Mouse (Mus musculus) G1E (cell line): ENCODE results near the gene Trim63. TPM values are rescaled to one million over a fixed set of nuclear protein-coding genes. Genes with fewer than 3 reads are reported as not detected.
A peak's percentile ranks its signal among the peaks of the same experiment; 100 is the strongest.

Experiments used
- ATAC-seq: 2 replicates; pipeline ENCODE4 v1.8.0; 2016; ENCODE audit warnings: mild to moderate bottlenecking; ENCODE audit not compliant: insufficient number of reproducible peaks, poor library complexity, low FRiP score, severe bottlenecking; ENCODE audit errors: extremely low read depth
- DNase-seq: peaks from one replicate; pipeline ENCODE4 v3.0.0; 2012; ENCODE audit warnings: low spot score
- H3K27me3 ChIP-seq: 2 replicates; pipeline ENCODE4 v1.6.1; 2012; ENCODE audit warnings: mild to moderate bottlenecking, low read length, inconsistent platforms; ENCODE audit not compliant: insufficient read depth
- H3K36me3 ChIP-seq: replicated peaks from 2 replicates; pipeline ENCODE3; 2012; ENCODE audit warnings: mild to moderate bottlenecking, inconsistent platforms
- H3K4me1 ChIP-seq: 2 replicates; pipeline ENCODE4 v1.6.1; 2012; ENCODE audit warnings: low read depth, low read length, inconsistent platforms, mixed read lengths; ENCODE audit not compliant: insufficient read depth
- H3K4me3 ChIP-seq: 2 replicates; pipeline ENCODE4 v1.5.1; 2012; ENCODE audit warnings: low read depth, mild to moderate bottlenecking, inconsistent platforms, low read length, moderate library complexity, mixed read lengths
- H3K9me3 ChIP-seq: replicated peaks from 2 replicates; pipeline ENCODE4 v1.6.1; 2012; ENCODE audit warnings: inconsistent platforms
- CTCF ChIP-seq: IDR thresholded peaks from 2 replicates; pipeline ENCODE4 v1.5.1; 2012; ENCODE audit warnings: low read depth, low read length, inconsistent platforms, mixed read lengths
- GATA1 ChIP-seq: IDR thresholded peaks from 2 replicates; pipeline ENCODE4 v1.6.1; 2012; ENCODE audit warnings: borderline replicate concordance, low read length, inconsistent platforms, mixed read lengths
- GATA2 ChIP-seq: IDR thresholded peaks from 2 replicates; pipeline ENCODE4 v1.6.1; 2012; ENCODE audit warnings: low read depth, low read length, inconsistent platforms, borderline replicate concordance
- POLR2AphosphoS5 ChIP-seq: IDR thresholded peaks from 2 replicates; pipeline ENCODE4 v1.6.1; 2012; ENCODE audit warnings: low read depth, low read length, inconsistent platforms; ENCODE audit not compliant: insufficient replicate concordance
- TAL1 ChIP-seq: conservative IDR thresholded peaks from 2 replicates; pipeline ENCODE4 v1.6.1; 2012; ENCODE audit warnings: low read depth, low read length, inconsistent platforms, mixed read lengths
- polyA plus RNA-seq: library from polyadenylated mRNA; stranded (reverse); fragments of >175 nt; gene quantifications from 2 replicates; pipeline ENCODE4 v1.2.3, GENCODE M21; 2012
- total RNA-seq, 2 experiments: library from RNA; stranded (forward) in 1 of 2; stranded (reverse) in 1 of 2; fragments of 200-1000 nt in 1 of 2; fragments of >200 nt in 1 of 2; fragmentation: Nextera tagmentation in 1 of 2; gene quantifications; 2 replicates each; pipeline ENCODE4 v1.2.3; 2014 to 2017

Gene Trim63
- total and polyA plus RNA-seq, 3 experiments = not detected

DNA sequence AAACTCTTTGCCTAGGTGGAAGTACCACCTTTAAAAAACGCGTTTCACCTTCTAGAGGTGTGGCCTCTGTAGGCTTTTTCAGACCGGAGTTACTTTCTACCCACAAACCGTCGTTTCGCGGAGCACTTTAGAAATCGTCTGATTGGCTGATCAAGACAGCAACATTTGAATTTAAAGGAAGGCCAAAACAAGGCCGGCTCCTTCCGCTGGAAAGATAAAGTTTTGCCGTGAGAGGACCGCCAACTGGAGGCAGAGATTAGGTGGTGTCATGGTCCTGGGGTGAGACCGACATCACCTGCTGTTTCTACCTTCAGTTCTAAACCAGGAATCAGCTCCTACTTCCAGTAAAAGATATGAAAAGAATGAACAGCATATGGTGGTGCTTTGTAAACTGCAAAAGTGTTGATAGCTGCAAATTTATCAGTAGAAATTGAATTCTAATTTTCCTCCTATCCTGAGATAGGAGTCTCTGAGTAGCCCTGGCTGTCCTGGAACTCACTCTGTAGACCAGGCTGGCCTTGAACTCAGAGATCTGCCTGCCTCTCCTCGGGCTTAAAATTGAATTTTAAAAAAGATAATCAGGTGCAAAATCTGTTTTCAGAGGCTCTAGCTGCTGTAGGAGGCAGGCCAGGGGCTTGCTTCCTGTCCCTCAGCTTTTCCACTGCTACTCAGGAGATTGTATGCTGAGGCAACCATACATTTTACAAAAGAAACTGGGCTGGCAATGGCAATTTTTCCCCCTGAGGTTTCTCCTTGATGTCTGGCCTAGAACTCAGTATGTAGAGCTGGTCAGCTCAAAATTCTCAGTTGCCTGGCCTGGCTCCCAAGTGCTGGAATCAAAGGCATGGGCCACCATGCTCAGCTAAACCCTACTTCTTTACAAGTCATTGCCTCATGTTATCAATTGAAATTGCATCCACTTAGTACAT, 41.2 kb upstream of the Trim63 start:
- DNase-seq = peak; percentile 43
- TF ChIP-seq POLR2AphosphoS5 (no peak), GATA2 (no peak), TAL1 (peak; percentile 51)
- H3K4me1 ChIP-seq = peaks cover 24% of the 10 kb centered on the region
- peak; percentile 78 for ATAC-seq
- H3K36me3 ChIP-seq = peaks cover 36% of the 10 kb centered on the region
- peak overlapping the region; percentile 54; the same call in 1 of the 2 replicates for H3K4me3 ChIP-seq
- H3K9me3 ChIP-seq = no peaks in the 10 kb centered on the region
- no peaks in the 10 kb centered on the region for H3K27me3 ChIP-seq

DNA sequence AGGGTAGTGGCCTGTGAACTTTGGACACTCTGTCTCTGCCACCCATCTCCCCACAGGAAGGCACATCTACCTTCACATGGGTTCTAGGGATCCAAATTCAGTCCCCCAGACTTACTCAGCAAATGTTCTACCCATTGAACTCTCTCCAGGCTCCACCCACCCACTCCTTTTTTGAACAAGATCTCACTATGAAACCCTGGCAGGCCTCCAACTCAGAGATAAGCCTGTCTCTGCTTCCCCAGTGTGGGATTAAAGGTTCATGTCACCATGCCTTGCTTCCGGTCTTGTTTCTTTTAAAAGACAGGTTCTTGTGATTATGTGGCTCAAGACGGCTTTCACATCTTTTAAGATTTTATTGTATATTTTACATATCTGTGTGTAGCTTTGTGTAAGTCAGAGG, 30.0 kb upstream of the Trim63 start:
- Histone ChIP-seq H3K27me3 (no peaks in the 10 kb centered on the region), H3K4me3 (no peak overlapping the region), H3K4me1 (peaks cover 39% of the 10 kb centered on the region), H3K9me3 (no peaks in the 10 kb centered on the region), H3K36me3 (peaks cover 54% of the 10 kb centered on the region)
- no peak for DNase-seq
- no peak for TF ChIP-seq GATA1
- no peak for ATAC-seq

DNA sequence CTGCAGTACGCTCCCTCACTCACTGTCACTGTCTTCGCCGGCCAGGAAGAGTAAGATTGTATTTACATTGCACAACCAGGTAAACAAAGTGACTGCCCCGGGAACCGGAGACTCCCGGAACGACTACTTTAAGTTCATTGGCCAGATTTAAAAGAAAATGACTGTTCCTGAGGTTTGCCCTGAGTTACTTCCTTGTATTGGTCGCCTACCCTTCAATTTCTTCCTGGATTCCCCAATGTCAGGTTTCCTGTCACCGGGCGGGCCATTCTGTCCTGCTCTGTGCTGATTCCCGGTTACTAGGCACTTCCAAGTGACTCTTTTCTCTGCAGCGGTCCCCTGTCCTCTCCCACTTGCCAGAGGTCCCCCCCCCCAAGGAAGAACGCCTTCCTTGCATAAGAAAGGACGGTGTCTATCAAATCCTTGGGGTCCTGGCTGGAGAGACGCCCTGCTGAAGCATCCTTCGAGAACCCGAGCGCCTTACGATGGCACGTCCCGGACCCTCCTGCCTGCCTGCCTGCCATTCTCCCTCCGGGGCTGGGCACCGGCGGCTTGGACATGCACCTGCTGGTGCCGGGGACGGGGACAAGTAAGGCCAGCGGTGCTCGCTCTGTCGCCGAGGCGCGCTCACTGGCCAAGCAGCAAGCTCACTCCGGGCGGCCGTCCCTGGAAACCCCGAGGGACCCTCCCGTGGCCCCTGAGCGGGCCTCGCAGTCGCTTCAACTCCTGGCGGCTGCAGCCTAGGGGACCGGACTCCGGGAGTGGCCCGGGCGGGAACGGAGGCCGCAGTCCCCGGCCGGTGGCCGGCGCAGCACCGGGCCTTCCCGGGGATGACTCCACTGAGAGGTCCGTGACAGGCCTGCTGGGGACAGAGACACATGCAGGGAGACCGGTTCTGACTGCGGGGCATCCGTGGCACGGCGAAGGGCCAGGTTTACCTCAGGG, 28.4 kb upstream of the Trim63 start:
- peaks cover 39% of the 10 kb centered on the region for H3K4me1 ChIP-seq
- DNase-seq (peak; percentile 22), ATAC-seq (no peak)
- H3K4me3 ChIP-seq = peak overlapping the region; percentile 98
- TF ChIP-seq GATA2 = no peak
- TF ChIP-seq POLR2AphosphoS5 = no peak
- TF ChIP-seq TAL1 = no peak
- no peak for TF ChIP-seq CTCF
- no peak for TF ChIP-seq GATA1
- peaks cover 43% of the 10 kb centered on the region for H3K36me3 ChIP-seq
- no peaks in the 10 kb centered on the region for H3K9me3 ChIP-seq
- no peaks in the 10 kb centered on the region for H3K27me3 ChIP-seq

- TF ChIP-seq GATA2 = no peak
- TF ChIP-seq POLR2AphosphoS5 = no peak
- Histone ChIP-seq H3K4me3 (peak overlapping the region; percentile 98), H3K36me3 (peaks cover 36% of the 10 kb centered on the region), H3K4me1 (peaks cover 41% of the 10 kb centered on the region), H3K9me3 (no peaks in the 10 kb centered on the region), H3K27me3 (no peaks in the 10 kb centered on the region)
- DNase-seq (peak; percentile 85), ATAC-seq (peak; percentile 61)
Observed at GRCm38 (mm10) chr4:134287168-134287564, 27.8 kb upstream of the Trim63 start.

DNA sequence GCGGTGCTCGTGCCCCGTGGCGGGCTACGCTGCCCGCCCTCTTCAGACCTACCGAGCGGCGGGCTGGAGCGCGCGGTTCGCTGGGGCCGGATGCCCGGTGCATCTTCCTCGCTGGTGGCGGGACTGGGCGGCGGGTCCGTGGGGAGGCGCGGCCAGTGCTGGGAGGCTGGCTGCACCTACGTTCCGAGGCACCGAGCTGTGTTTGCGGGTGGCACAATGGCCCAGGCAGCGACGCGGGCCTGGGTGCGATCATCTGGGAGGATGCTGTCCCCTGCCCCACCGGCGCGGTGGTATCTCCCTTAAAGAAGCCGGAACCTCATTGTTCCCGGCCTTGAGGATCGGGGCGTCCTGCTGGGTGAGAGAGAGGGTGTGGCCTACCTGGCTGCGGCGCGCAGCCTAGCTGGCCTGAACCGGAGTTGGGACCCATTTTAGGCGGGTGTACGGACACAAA, 27.3 kb upstream of the Trim63 start, which contains the start of gene Pdik1l:
TSS of gene Pdik1l (minus strand) at position 321 of the 451 bp plus-strand sequence.
- Histone ChIP-seq H3K27me3 (peaks cover under 1% of the 10 kb centered on the region; the same call in 1 of the 2 replicates), H3K36me3 (peaks cover 32% of the 10 kb centered on the region), H3K9me3 (no peaks in the 10 kb centered on the region), H3K4me3 (peak within 1 kb of the TSS; percentile 98), H3K4me1 (peaks cover 43% of the 10 kb centered on the region)
- TF ChIP-seq GATA1 (no peak), POLR2AphosphoS5 (no peak; the same call in 1 of the 2 replicates), GATA2 (no peak)
- ATAC-seq (peak; percentile 68), DNase-seq (peak; percentile 83)
